Mouse (Mus musculus) heart, embryonic 15.5 days (tissue): ENCODE measurements around the gene Acot10. TPM values are rescaled to one million over a fixed set of nuclear protein-coding genes. Genes with fewer than 3 reads are reported as not detected.

Source experiments
- polyA plus RNA-seq: library from polyadenylated mRNA; unstranded; fragments of >200 nt; fragmentation: Nextera tagmentation; extraction: Ambion mirVana; gene quantifications from 2 replicates; pipeline ENCODE4 v1.2.1, GENCODE M21; 2015

Gene Acot10
- polyA plus RNA-seq, 1 experiment from 2014 or later = 0.16 TPM

Other genes starting within 250 kb of the Acot10 start
- 0.08 and 0.16 TPM in 2 replicates for gene Cdh12, start 217.5 kb downstream of the Acot10 start, polyA plus RNA-seq